Mouse (Mus musculus): ENCODE results near the gene Grhl1.

DNA sequence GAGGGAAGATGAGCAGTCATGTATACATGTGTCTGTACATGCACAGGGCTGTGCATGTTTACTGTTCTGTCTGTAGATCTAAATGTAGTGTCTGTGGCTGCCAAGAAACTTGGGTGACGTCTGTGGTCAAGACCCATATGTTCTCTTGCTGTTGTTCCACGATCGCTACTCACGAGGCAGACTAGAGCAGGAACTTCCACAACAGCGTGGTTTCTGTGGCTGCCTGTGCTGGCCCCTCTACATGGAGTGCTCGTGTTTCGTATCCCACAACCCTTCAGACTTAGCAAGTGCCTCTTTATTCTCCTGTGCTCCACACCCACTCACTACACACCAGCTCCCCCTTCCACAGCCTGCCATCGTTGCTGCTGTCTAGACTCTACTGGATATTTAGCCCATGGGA lies 24.4 kb upstream of the Grhl1 start:
- TF ChIP-seq EP300 (IDR thresholded peaks at IDR 0.05) (no peak), CTCF (IDR thresholded peaks at IDR 0.05) (no peak)

Measured in lung, postnatal 0 days (tissue).